Mouse (Mus musculus) liver, postnatal 0 days (tissue): ENCODE data around the gene Tsg101. TPM values are rescaled to one million over a fixed set of nuclear protein-coding genes. Genes with fewer than 3 reads are reported as not detected.

Experiments
- ATAC-seq: fragments of 200-750 bp; cut with Nextera tagmentation; 2 replicates; pipeline ENCODE4 v1.8.0; 2017; ENCODE audit warnings: mild to moderate bottlenecking, moderate library complexity
- DNase-seq: peaks from one replicate; pipeline ENCODE4 v3.0.0-alpha.2; 2016
- H3K27ac ChIP-seq: fragments of 300-500 bp; sonication (generic); 2 replicates; pipeline ENCODE4 v1.5.1; 2014; ENCODE audit warnings: antibody characterized with exemption, moderate library complexity, mild to moderate bottlenecking, low read depth
- H3K27me3 ChIP-seq: fragments of 300-500 bp; sonication (generic); 2 replicates; pipeline ENCODE4 v1.6.1; 2014; ENCODE audit warnings: low read length, control low read depth, mixed read lengths; ENCODE audit not compliant: insufficient read depth
- H3K36me3 ChIP-seq: fragments of 300-500 bp; sonication (generic); replicated peaks from 2 replicates; pipeline ENCODE4 v1.6.1; 2014; ENCODE audit warnings: mild to moderate bottlenecking, control low read depth, low read length, moderate library complexity, mixed read lengths; ENCODE audit not compliant: insufficient read depth
- H3K4me1 ChIP-seq: fragments of 300-500 bp; sonication (generic); 2 replicates; pipeline ENCODE4 v1.6.1; 2014; ENCODE audit warnings: antibody characterized with exemption, mild to moderate bottlenecking, control low read depth; ENCODE audit not compliant: insufficient read depth
- H3K4me2 ChIP-seq: fragments of 300-500 bp; sonication (generic); 2 replicates; pipeline ENCODE4 v1.6.1; 2014; ENCODE audit warnings: low read depth, mild to moderate bottlenecking, low read length, moderate library complexity, mixed read lengths
- H3K4me3 ChIP-seq: fragments of 300-500 bp; sonication (generic); 2 replicates; pipeline ENCODE4 v1.5.1; 2014; ENCODE audit warnings: low read depth, low read length
- H3K9ac ChIP-seq: fragments of 300-500 bp; sonication (generic); replicated peaks from 2 replicates; pipeline ENCODE4 v1.6.1; 2014; ENCODE audit warnings: mild to moderate bottlenecking, moderate library complexity
- H3K9me3 ChIP-seq: fragments of 300-500 bp; sonication (generic); 2 replicates; pipeline ENCODE4 v1.6.1; 2016; ENCODE audit warnings: mild to moderate bottlenecking, control low read depth, low read length, mixed read lengths
- CTCF ChIP-seq: sonication (generic); IDR thresholded peaks from 2 replicates; pipeline ENCODE4 v1.5.1; 2016; ENCODE audit warnings: antibody characterized with exemption, low read depth
- EP300 ChIP-seq: IDR thresholded peaks from 2 replicates; pipeline ENCODE4 v1.6.1; 2016; ENCODE audit warnings: antibody characterized with exemption, low read depth, mild to moderate bottlenecking
- WGBS: fragments of 180-500 bp; shearing (Covaris S2); extraction: QIAGEN DNeasy Blood & Tissue Kit; methylation state at CpG from one replicate; pipeline ENCODE4 v1.1.7; 2014; ENCODE audit not compliant: insufficient replicate concordance; 5-methylcytosine and 5-hydroxymethylcytosine counted together
- polyA plus RNA-seq: library from polyadenylated mRNA; unstranded; fragments of >200 nt; fragmentation: Nextera tagmentation; extraction: Ambion mirVana; gene quantifications from 2 replicates; pipeline ENCODE4 v1.2.1, GENCODE M21; 2015

The Tsg101 gene
- polyA plus RNA-seq, 1 experiment from 2014 or later: 61.2 TPM

DNA sequence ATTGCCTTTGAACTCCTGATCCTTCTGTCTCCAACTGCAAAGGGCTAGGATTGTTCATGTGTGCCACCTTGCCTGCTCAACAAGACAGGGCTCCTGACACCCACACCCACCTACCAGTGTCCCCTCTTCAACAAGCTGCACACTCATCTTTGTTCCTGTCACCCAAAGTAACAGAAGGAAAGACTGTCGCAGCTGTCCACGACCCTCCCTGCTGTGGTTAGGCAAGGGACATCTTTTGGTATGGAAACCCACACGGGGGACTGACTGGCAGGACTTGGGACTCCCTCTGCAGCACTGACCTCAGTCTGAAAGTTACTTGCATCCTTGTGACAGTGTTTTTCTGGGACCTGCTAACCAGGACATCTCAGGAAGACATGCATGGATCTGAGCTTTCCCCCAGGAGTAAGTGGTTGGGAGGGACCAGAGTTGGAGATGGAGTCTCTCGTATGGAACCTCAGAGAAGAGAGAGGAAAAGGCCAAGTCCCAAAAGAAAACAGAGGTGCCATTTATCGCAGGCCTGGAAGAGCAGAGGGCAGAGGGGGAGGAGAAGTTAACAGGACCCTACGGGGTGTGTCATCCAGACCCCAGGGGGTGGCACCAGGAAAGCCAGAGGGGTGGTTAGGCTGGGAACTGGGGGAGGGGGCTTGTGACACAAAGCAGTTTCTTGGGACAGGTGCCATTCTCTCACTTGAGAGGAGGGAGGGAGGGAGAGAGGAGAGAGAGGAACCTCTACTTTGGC, 78.8 kb downstream of the Tsg101 start, which contains the start of gene Ldha:
Gene Ldha (plus strand): TSS at position 689 of the 739 bp plus-strand sequence.
- H3K27ac ChIP-seq: peak within 1 kb of the TSS; percentile 99
- no peak within 1 kb of the TSS for H3K4me3 ChIP-seq
- H3K9me3 ChIP-seq: no peaks in the 10 kb centered on the region
- no peaks in the 10 kb centered on the region for H3K36me3 ChIP-seq
- H3K4me1 ChIP-seq: peaks cover 58% of the 10 kb centered on the region
- H3K27me3 ChIP-seq: no peaks in the 10 kb centered on the region
- 53% methylated on average over 6 of the region's 6 CpGs for WGBS
- DNase-seq (no peak), ATAC-seq (no peak)
- no peak within 1 kb of the TSS for H3K9ac ChIP-seq
- no peak for TF ChIP-seq EP300
- no peak for TF ChIP-seq CTCF
- 0 out of 2 replicates have a peak within 1 kb of the TSS, but pooled peaks have one; percentile 1 for H3K4me2 ChIP-seq

DNA sequence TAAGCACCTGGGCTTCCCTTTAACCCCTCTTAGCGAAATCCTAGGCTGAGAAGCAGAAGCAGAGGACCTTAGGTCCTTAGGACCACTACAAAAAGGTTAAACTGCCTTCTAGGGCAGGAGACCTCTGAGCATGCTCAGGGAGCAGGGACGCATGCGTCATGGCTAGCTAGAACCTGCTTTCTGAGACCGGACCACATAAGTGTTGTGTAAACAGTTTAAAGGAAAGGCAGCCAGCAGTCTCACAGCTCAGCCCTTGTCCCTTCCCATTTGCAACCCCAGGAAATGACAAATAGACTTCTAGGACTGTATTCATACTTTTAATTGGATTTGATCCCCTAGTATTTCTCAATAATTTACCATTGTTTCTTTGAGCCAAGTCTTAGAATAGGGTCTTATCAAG, 79.4 kb downstream of the Tsg101 start:
- no peak for TF ChIP-seq EP300
- no peak for TF ChIP-seq CTCF
- WGBS: 48% methylated on average over 4 of the region's 4 CpGs
- H3K27ac ChIP-seq: peak overlapping the region; percentile 99

DNA sequence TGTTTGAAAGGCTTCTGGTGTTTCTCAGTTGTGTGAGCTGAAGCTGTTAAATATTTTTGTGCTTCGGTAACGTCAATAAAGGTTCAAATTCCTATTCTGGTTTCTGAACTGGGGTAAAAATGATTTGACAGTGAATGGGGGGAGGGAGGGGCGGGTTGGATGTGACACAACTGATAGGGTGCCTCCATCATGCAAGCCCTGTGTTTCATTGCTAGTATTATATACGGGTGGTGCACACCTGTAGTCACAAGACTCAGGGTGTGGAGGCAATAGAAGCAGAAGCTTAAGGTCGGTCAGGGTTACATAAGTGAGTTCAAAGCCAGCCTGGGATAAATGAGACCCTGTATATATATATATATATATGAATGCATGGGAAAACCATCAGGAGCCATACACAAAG, 79.9 kb downstream of the Tsg101 start:
- Histone ChIP-seq H3K27me3 (no peaks in the 10 kb centered on the region), H3K27ac (peak overlapping the region; percentile 99), H3K36me3 (no peaks in the 10 kb centered on the region), H3K4me1 (peaks cover 57% of the 10 kb centered on the region), H3K4me3 (no peak overlapping the region), H3K4me2 (0 out of 2 replicates have a peak overlapping the region, but pooled peaks have one; percentile 1), H3K9me3 (no peaks in the 10 kb centered on the region), H3K9ac (no peak overlapping the region)
- 52% methylated on average over 5 of the region's 5 CpGs for WGBS
- no peak for DNase-seq
- TF ChIP-seq EP300 (no peak), CTCF (no peak)
- ATAC-seq: peak; percentile 52

More for the DNA sequence above, 79.4 kb downstream of the Tsg101 start:
- Histone ChIP-seq H3K4me2 (0 out of 2 replicates have a peak overlapping the region, but pooled peaks have one; percentile 1), H3K36me3 (no peaks in the 10 kb centered on the region), H3K4me1 (peaks cover 59% of the 10 kb centered on the region), H3K9me3 (no peaks in the 10 kb centered on the region), H3K27me3 (no peaks in the 10 kb centered on the region), H3K9ac (no peak overlapping the region), H3K4me3 (no peak overlapping the region)
- ATAC-seq (no peak), DNase-seq (no peak)

DNA sequence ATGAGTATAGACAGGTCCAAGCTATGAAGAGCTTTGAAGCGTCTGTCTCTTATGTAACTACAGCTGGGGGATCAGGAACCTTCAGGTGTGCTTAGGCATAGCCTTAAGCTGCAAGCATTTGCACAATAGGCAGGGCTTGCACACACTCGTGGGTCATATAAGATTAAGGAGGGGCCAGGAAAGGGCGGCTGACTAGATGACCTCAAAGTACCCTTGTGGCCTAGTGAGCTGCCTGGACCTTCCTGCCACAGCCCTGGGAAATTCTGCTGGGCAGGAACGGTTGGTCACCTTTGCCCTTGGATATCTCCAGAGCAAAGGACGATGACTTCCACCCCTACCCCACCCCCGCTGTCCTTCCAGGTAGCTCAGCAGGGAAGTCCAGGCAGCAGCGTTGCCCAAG, 80.3 kb downstream of the Tsg101 start:
- peak overlapping the region; percentile 37; the same call in 1 of the 2 replicates for H3K9ac ChIP-seq
- 28% methylated on average over 7 of the region's 7 CpGs for WGBS
- H3K4me3 ChIP-seq: no peak overlapping the region
- peaks cover 54% of the 10 kb centered on the region for H3K4me1 ChIP-seq
- peak overlapping the region; percentile 63 for H3K4me2 ChIP-seq
- TF ChIP-seq CTCF: no peak
- TF ChIP-seq EP300: peak; percentile 34; the same call in 1 of the 2 replicates
- H3K27ac ChIP-seq: peak overlapping the region; percentile 99
- ATAC-seq (peak; percentile 76), DNase-seq (peak; percentile 57)
- no peaks in the 10 kb centered on the region for H3K27me3 ChIP-seq
- no peaks in the 10 kb centered on the region for H3K36me3 ChIP-seq
- H3K9me3 ChIP-seq: no peaks in the 10 kb centered on the region

Other genes with a start within 250 kb of the Tsg101 start
- gene Tph1, start 247.4 kb downstream of the Tsg101 start, polyA plus RNA-seq: not detected in 2 replicates
- gene Saal1, start 209.3 kb downstream of the Tsg101 start, polyA plus RNA-seq: 6.5 and 6.9 TPM in 2 replicates
- 5.4 and 11.9 TPM in 2 replicates for gene Saa3, start 204.3 kb downstream of the Tsg101 start, polyA plus RNA-seq
- 2.3 and 2.4 TPM in 2 replicates for gene Saa4, start 187.4 kb downstream of the Tsg101 start, polyA plus RNA-seq
- gene Saa1, start 177.0 kb downstream of the Tsg101 start, polyA plus RNA-seq: 0.38 and 0.63 TPM in 2 replicates
- gene Saa2, start 168.2 kb downstream of the Tsg101 start, polyA plus RNA-seq: 0.19 and 0.25 TPM in 2 replicates
- 3.3 and 3.6 TPM in 2 replicates for gene Hps5, start 123.9 kb downstream of the Tsg101 start, polyA plus RNA-seq
- gene Gtf2h1, start 123.9 kb downstream of the Tsg101 start, polyA plus RNA-seq: 18.8 TPM in 2 replicates
- gene Ldha, start 78.5 kb downstream of the Tsg101 start, polyA plus RNA-seq: 1,729 and 1,988 TPM in 2 replicates
- 0.07 and 0.23 TPM in 2 replicates for gene Ldhc, start 58.8 kb downstream of the Tsg101 start, polyA plus RNA-seq
- gene Uevld, start 38.6 kb upstream of the Tsg101 start, polyA plus RNA-seq: 2.6 and 3.2 TPM in 2 replicates
- not detected in 2 replicates for gene Gm9999, start 63.6 kb upstream of the Tsg101 start, polyA plus RNA-seq
- gene Spty2d1, start 88.4 kb upstream of the Tsg101 start, polyA plus RNA-seq: 6.0 and 6.4 TPM in 2 replicates
- gene Tmem86a, start 130.6 kb upstream of the Tsg101 start, polyA plus RNA-seq: 35.6 and 42.0 TPM in 2 replicates
- gene Ptpn5, start 213.7 kb upstream of the Tsg101 start, polyA plus RNA-seq: not detected in 2 replicates